Mouse (Mus musculus) cerebellum, adult 2 months (tissue): ENCODE data around the gene Plxna2. TPM values are rescaled to one million over a fixed set of nuclear protein-coding genes. Genes with fewer than 3 reads are reported as not detected.

Source experiments
- DNase-seq, 2 experiments: peaks; one replicate each; pipeline ENCODE4 v3.0.0; 2021
- H3K27ac ChIP-seq: fragments of 200-500 bp; 2 replicates; pipeline ENCODE4 v1.5.1; 2012; ENCODE audit warnings: low read length, control low read depth, inconsistent platforms; ENCODE audit not compliant: insufficient read depth
- H3K27me3 ChIP-seq: fragments of 200-500 bp; 2 replicates; pipeline ENCODE4 v1.6.1; 2012; ENCODE audit warnings: inconsistent platforms, mild to moderate bottlenecking, low read length, moderate library complexity; ENCODE audit not compliant: control insufficient read depth, insufficient read depth
- H3K4me1 ChIP-seq: fragments of 200-500 bp; 2 replicates; pipeline ENCODE4 v1.6.1; 2011; ENCODE audit warnings: low read length; ENCODE audit not compliant: control insufficient read depth, insufficient read depth
- H3K4me3 ChIP-seq: fragments of 200-500 bp; replicated peaks from 2 replicates; pipeline ENCODE3; 2011; ENCODE audit warnings: mild to moderate bottlenecking, low read depth, low read length, control low read depth; ENCODE audit not compliant: insufficient read depth
- CTCF ChIP-seq: fragments of 200-500 bp; IDR thresholded peaks from 2 replicates; pipeline ENCODE4 v1.5.1; 2011; ENCODE audit warnings: low read depth, mild to moderate bottlenecking, control low read depth, low read length, moderate library complexity, borderline replicate concordance; ENCODE audit not compliant: insufficient read depth
- POLR2A ChIP-seq: fragments of 200-500 bp; IDR thresholded peaks from 2 replicates; pipeline ENCODE4 v1.6.1; 2011; ENCODE audit warnings: low read length, control low read depth, borderline replicate concordance; ENCODE audit not compliant: insufficient read depth
- WGBS: fragments of 180-500 bp; shearing (Covaris S2); methylation state at CpG from one replicate; pipeline ENCODE4 v1.1.7; 2018; 5-methylcytosine and 5-hydroxymethylcytosine counted together
- polyA plus RNA-seq: library from polyadenylated mRNA; depleted of rRNA; stranded (reverse); fragments of >200 nt; gene quantifications from 2 replicates; pipeline ENCODE4 v1.2.3, GENCODE M21; 2012

The Plxna2 gene
- polyA plus RNA-seq, 1 experiment, result 18.0 TPM

DNA sequence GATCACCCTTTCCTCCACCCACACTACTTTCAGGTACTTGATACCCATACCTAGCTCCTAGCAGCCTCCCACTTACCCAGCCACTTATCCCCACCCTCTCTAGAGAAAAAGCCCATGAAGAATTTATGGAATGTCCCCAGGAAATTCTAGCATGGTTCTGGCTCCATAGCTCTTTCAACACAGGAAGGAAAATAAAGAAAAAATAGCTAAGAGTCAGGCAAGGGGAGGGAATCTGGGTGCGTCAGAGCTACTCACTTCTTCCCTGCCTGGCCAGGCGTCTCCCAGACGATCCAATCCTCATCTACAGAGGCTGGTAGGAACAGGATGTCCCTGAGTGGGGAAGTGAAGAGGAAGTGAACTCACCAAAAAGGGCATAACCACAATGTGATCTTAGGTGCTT lies 34.0 kb downstream of the Plxna2 start:
- no peak for TF ChIP-seq CTCF
- TF ChIP-seq POLR2A, result no peak

GRCm38 (mm10) chr1:194658459-194659160 lies 40.6 kb downstream of the Plxna2 start:
- Histone ChIP-seq H3K4me1 (peaks cover 19% of the 10 kb centered on the region), H3K27me3 (no peaks in the 10 kb centered on the region), H3K4me3 (no peak overlapping the region), H3K27ac (peak overlapping the region; percentile 52; the same call in 1 of the 2 replicates)
- 18% methylated on average over 1 of the region's 1 CpGs for WGBS
- peak in 1 of 2 experiments; percentile 63 for DNase-seq
- TF ChIP-seq POLR2A (no peak), CTCF (no peak)

More for the DNA sequence above, 34.0 kb downstream of the Plxna2 start:
- Histone ChIP-seq H3K4me3 (no peak overlapping the region), H3K4me1 (no peaks in the 10 kb centered on the region; the same call in 1 of the 2 replicates), H3K27ac (no peak overlapping the region; the same call in 1 of the 2 replicates), H3K27me3 (no peaks in the 10 kb centered on the region)
- DNase-seq, result no peak
- 88% methylated on average over 3 of the region's 3 CpGs for WGBS

DNA sequence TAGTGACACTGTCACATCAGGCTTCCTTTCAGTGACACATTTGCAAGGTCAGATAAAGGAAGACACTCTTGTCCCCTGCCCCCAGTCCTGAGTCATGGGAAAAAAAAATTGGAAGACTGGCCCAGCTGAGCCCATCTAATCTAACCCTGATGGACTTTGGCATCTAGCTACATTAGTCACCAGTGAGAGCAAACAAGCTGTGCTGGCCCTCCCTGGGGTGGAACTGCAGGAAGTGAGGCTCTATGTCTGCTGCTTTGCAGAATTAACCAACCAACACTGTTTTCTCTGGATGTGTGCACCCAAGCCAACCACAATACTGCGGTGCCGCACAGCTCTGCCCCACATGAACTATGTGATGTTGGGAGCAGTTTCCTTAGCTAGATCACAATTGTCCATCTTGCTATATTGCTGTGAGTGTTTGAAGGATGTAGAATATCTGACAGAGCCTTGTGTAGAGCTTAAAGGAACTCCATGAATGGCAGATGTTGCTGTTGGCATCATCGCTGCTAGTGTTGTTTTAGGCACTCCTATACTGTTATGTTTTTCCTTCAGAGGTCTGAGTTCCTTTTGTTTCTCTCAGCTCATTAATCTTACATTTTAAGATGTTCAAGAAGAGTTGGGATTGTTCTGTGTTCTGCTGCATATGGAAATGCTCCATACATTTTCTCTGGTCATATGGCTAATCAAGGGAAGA lies 42.6 kb downstream of the Plxna2 start:
- WGBS, result 71% methylated on average over 3 of the region's 3 CpGs
- TF ChIP-seq CTCF (no peak), POLR2A (no peak)
- Histone ChIP-seq H3K27ac (no peak overlapping the region; the same call in 1 of the 2 replicates), H3K4me3 (no peak overlapping the region), H3K27me3 (no peaks in the 10 kb centered on the region), H3K4me1 (peaks cover 19% of the 10 kb centered on the region)
- DNase-seq, result peak in 1 of 2 experiments; percentile 57

GRCm38 (mm10) chr1:194663021-194663420 lies 45.0 kb downstream of the Plxna2 start:
- no peaks in the 10 kb centered on the region for H3K27me3 ChIP-seq
- H3K4me3 ChIP-seq, result no peak overlapping the region
- H3K27ac ChIP-seq, result 0 out of 2 replicates have a peak overlapping the region, but pooled peaks have one; percentile 13
- TF ChIP-seq POLR2A (no peak), CTCF (no peak)
- peaks cover 18% of the 10 kb centered on the region for H3K4me1 ChIP-seq
- no peak for DNase-seq

DNA sequence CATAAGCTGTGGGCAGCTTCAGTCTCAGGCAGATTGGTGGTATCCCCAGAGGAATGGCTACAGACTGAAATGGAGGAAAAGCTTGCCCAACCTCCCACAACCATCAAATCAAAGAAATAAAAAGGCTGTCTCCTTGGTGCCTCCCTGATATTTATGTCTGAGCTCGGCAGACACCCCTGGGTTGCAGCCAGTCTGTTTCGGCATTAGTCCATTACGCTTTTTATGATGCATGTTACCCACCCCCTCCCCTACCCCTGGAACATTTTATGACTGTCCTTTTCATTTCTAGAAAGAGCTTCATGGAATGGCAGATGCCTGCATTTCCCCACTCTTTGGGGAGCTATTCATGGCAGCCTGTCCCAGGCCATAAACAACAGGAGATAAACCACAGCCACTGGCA lies 47.7 kb downstream of the Plxna2 start:
- Histone ChIP-seq H3K27ac (no peak overlapping the region), H3K4me1 (peaks cover 7% of the 10 kb centered on the region), H3K4me3 (no peak overlapping the region), H3K27me3 (no peaks in the 10 kb centered on the region)
- 56% methylated on average over 3 of the region's 3 CpGs for WGBS
- no peak for TF ChIP-seq CTCF
- TF ChIP-seq POLR2A, result no peak
- no peak for DNase-seq

- 80% methylated on average over 4 of the region's 4 CpGs for whole genome bisulfite sequencing
- no peak for DNase-seq
- Histone ChIP-seq H3K4me1 (peaks cover 3% of the 10 kb centered on the region), H3K27ac (no peak overlapping the region), H3K27me3 (no peaks in the 10 kb centered on the region), H3K4me3 (no peak overlapping the region)
- TF ChIP-seq POLR2A (no peak), CTCF (no peak)
Observed at GRCm38 (mm10) chr1:194671783-194672524, 53.9 kb downstream of the Plxna2 start.

- H3K27ac ChIP-seq, result no peak overlapping the region
- TF ChIP-seq CTCF (no peak), POLR2A (no peak)
- 75% methylated on average over 1 of the region's 1 CpGs for WGBS
Observed at GRCm38 (mm10) chr1:194672525-194672894, 54.5 kb downstream of the Plxna2 start.

DNA sequence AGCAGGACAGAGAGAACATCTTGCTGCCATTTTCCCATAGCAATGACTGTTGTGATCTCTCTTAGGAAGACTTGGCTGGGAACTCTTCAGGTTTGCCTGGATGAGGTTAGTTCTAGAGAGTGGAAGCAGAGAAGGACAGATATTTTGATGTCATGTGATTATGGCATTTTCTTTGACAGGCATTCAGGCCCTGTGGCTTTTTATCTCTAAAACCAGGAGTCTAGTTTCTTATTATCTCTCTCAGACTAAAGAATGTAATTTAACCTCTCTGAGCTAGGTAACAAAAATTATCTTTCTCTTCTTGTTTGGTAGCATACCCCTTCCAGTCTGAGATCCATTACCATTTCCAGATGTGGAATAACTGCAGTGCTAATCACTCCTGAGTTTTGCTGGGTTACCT lies 55.2 kb downstream of the Plxna2 start:
- no peaks in the 10 kb centered on the region for H3K27me3 ChIP-seq
- H3K27ac ChIP-seq, result no peak overlapping the region
- H3K4me3 ChIP-seq, result no peak overlapping the region
- H3K4me1 ChIP-seq, result peaks cover 3% of the 10 kb centered on the region
- DNase-seq, result no peak
- TF ChIP-seq CTCF (no peak), POLR2A (no peak)

More at GRCm38 (mm10) chr1:194672525-194672894, 54.5 kb downstream of the Plxna2 start:
- Histone ChIP-seq H3K4me3 (no peak overlapping the region), H3K4me1 (peaks cover 3% of the 10 kb centered on the region), H3K27me3 (no peaks in the 10 kb centered on the region)
- no peak for DNase-seq
